In the genomic region with DNA sequence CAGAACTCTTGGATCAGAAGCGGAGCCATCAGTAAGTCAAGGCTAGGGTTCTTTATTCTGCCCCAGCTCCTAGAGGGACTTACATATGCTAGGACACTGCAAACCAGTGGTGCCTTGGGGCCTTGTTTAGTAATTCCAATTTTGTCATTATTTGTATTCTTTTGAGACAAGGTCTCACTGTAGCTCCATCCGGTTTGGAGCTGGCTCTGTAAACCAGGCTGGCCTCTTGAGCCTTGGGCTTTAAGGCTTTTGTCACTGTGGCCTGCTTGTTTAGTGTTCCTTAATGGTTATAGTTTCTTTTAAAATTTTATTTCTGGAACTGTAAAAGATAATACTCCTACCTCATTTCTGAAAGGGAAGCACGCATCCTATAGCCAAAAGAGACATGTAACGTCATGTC, we compare ENCODE assay signal across 1 mouse cellular context.
TF ChIP-seq lines count a peak whose summit lies in the region.

No protein-coding gene starts in this region.

TF ChIP-seq in MEL, 35 proteins besides CTCF, POLR2A, EP300 and RAD21 (continued from another document):
- no peak for TF ChIP-seq POLR2AphosphoS5 (IDR thresholded peaks at IDR 0.05; ENCODE audit: borderline replicate concordance, low read depth, low read length)
- no peak for TF ChIP-seq HCFC1 (IDR thresholded peaks at IDR 0.05; ENCODE audit: low read depth, low read length)
- no peak for TF ChIP-seq MXI1 (IDR thresholded peaks at IDR 0.05; ENCODE audit: low read depth, low read length)
- TF ChIP-seq TAL1 (IDR thresholded peaks at IDR 0.05; ENCODE audit: low read length), result no peak
- TF ChIP-seq ZKSCAN1 (IDR thresholded peaks at IDR 0.05; ENCODE audit: low read depth, low read length), result no peak
TF ChIP-seq in MEL: peak in this region for 0.
